Comparison of ENCODE assay signal across 23 mouse cellular contexts in the genomic region with DNA sequence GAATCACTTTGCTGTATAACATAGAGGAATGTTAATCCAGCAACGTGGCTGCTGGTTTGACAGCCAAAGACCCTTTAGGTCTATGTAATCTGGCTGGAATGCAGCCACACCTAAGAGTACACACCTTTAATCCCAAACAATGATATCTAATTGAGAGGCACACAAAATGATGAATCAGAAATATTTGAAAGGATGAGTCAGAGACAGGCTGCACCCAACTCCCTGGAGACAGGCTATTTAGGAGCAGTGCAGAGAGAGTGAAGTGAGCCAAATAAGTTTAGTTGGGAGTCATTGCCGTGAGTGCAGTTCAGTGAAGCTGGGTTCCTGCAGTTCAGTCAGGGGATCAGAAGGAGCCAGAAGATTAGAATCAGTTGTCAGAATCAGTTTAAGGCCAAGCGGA.
"Had no signal": no experiment of that assay in that cellular context is flagged by ENCODE, and none has a peak within 500 bp of the region (broad histone marks: within the 10 kb centered on the region; RNA-seq: fewer than 3 reads in every experiment).

No protein-coding gene starts in this region.

- H3K36me3 ChIP-seq: kidney, embryonic 15.5 days; limb, embryonic 12.5 days; limb, embryonic 15.5 days; lung, embryonic 15.5 days; midbrain, embryonic 10.5 days; midbrain, embryonic 13.5 days; stomach, embryonic 15.5 days had no signal

- H3K9ac ChIP-seq: kidney, embryonic 15.5 days; limb, embryonic 12.5 days; limb, embryonic 15.5 days; liver, embryonic 14.5 days; liver, postnatal 0 days; lung, embryonic 15.5 days; midbrain, embryonic 13.5 days; stomach, embryonic 15.5 days had no signal

- ATAC-seq: liver, postnatal 0 days; midbrain, embryonic 13.5 days; midbrain, embryonic 16.5 days had no signal

- H3K9me3 ChIP-seq: kidney, embryonic 15.5 days; limb, embryonic 12.5 days; limb, embryonic 15.5 days; lung, embryonic 15.5 days; megakaryocyte, embryonic 14.5 days; midbrain, embryonic 10.5 days; midbrain, embryonic 13.5 days; stomach, embryonic 15.5 days had no signal

- H3K27me3 ChIP-seq: kidney, embryonic 15.5 days; limb, embryonic 12.5 days; limb, embryonic 15.5 days; lung, embryonic 15.5 days; megakaryocyte, embryonic 14.5 days; midbrain, embryonic 13.5 days; stomach, embryonic 15.5 days had no signal

- H3K4me1 ChIP-seq: kidney, embryonic 15.5 days; limb, embryonic 12.5 days; limb, embryonic 15.5 days; lung, embryonic 15.5 days; megakaryocyte, embryonic 14.5 days; midbrain, embryonic 10.5 days; midbrain, embryonic 13.5 days; stomach, embryonic 15.5 days had no signal

- H3K4me2 ChIP-seq: kidney, embryonic 15.5 days; limb, embryonic 12.5 days; limb, embryonic 15.5 days; liver, embryonic 11.5 days; lung, embryonic 15.5 days; midbrain, embryonic 13.5 days; stomach, embryonic 15.5 days had no signal

- DNase-seq: kidney, adult 8-10 months; kidney, postnatal 10 days; kidney, postnatal 36 days; layer of hippocampus, postnatal 36 days; left cerebral cortex, postnatal 4 days; liver, postnatal 0 days; lung, postnatal 10 days; lung, postnatal 36 days; right cerebral cortex, postnatal 4 days; spleen, adult 18-20 months; thymus, adult 18-20 months; thymus, postnatal 36 days had no signal

- H3K4me3 ChIP-seq: kidney, embryonic 15.5 days; limb, embryonic 12.5 days; limb, embryonic 15.5 days; lung, embryonic 15.5 days; megakaryocyte, embryonic 14.5 days; midbrain, embryonic 10.5 days; midbrain, embryonic 13.5 days; stomach, embryonic 15.5 days had no signal

- H3K27ac ChIP-seq: kidney, embryonic 15.5 days; limb, embryonic 12.5 days; limb, embryonic 15.5 days; liver, embryonic 14.5 days; lung, embryonic 15.5 days; midbrain, embryonic 10.5 days; midbrain, embryonic 13.5 days; stomach, embryonic 15.5 days had no signal
